Mouse (Mus musculus) myocyte (in vitro differentiated cells): Measurements from ENCODE around the gene Scrn3. TPM values are rescaled to one million over a fixed set of nuclear protein-coding genes. Genes with fewer than 3 reads are reported as not detected.
A peak's percentile ranks its signal among the peaks of the same experiment; 100 is the strongest.

Experiments used
- H3K27me3 ChIP-seq: one replicate; pipeline ENCODE4 v1.6.1; 2011; ENCODE audit not compliant: control insufficient read depth, insufficient read depth, insufficient read length
- H3K36me3 ChIP-seq: one replicate; pipeline ENCODE4 v1.6.1; 2011; ENCODE audit not compliant: control insufficient read depth, insufficient read depth
- H3K4me2 ChIP-seq: one replicate; pipeline ENCODE4 v1.6.1; 2011; ENCODE audit warnings: low read depth, control low read depth
- H3K4me3 ChIP-seq: one replicate; pipeline ENCODE4 v1.5.1; 2011; ENCODE audit warnings: mild to moderate bottlenecking, control low read depth, moderate library complexity
- H3K79me2 ChIP-seq: one replicate; pipeline ENCODE4 v1.6.1; 2011; ENCODE audit not compliant: control insufficient read depth, insufficient read depth
- H3ac ChIP-seq: one replicate; pipeline ENCODE4 v1.6.1; 2011; ENCODE audit not compliant: control insufficient read depth, insufficient read length
- CEBPB ChIP-seq: IDR thresholded peaks from 2 replicates; pipeline ENCODE4 v1.6.1; 2011; ENCODE audit warnings: mild to moderate bottlenecking, moderate library complexity; ENCODE audit not compliant: poor library complexity, insufficient read depth, severe bottlenecking
- E2F4 ChIP-seq: IDR thresholded peaks from one replicate; pipeline ENCODE4 v1.6.1; 2011; ENCODE audit warnings: mild to moderate bottlenecking, control low read depth, moderate library complexity; ENCODE audit not compliant: insufficient read depth
- MAX ChIP-seq: IDR thresholded peaks from one replicate; pipeline ENCODE4 v1.6.1; 2011; ENCODE audit warnings: low read depth, mild to moderate bottlenecking, control low read depth
- MYOD1 ChIP-seq, 3 experiments: IDR thresholded peaks; one replicate each; pipeline ENCODE4 v1.6.1; 2011; ENCODE audit warnings: control low read depth in 2 of 3, low read depth in 2 of 3, mild to moderate bottlenecking in 2 of 3, moderate library complexity in 1 of 3; ENCODE audit not compliant: insufficient read length in 2 of 3, control insufficient read depth in 1 of 3
- MYOG ChIP-seq, 3 experiments: IDR thresholded peaks; one replicate each; pipeline ENCODE4 v1.6.1; 2011; ENCODE audit warnings: control low read depth in 2 of 3, low read depth in 2 of 3, mild to moderate bottlenecking in 2 of 3; ENCODE audit not compliant: insufficient read length in 2 of 3, control insufficient read depth in 1 of 3, insufficient read depth in 1 of 3
- POLR2A ChIP-seq: IDR thresholded peaks from one replicate; pipeline ENCODE4 v1.6.1; 2011; ENCODE audit warnings: low read depth, mild to moderate bottlenecking, control low read depth, moderate library complexity; ENCODE audit not compliant: insufficient read length
- POLR2AphosphoS2 ChIP-seq: IDR thresholded peaks from one replicate; pipeline ENCODE4 v1.6.1; 2011; ENCODE audit warnings: low read depth, control low read depth; ENCODE audit not compliant: insufficient read length
- REST ChIP-seq: IDR thresholded peaks from one replicate; pipeline ENCODE4 v1.6.1; 2011; ENCODE audit warnings: mild to moderate bottlenecking, control low read depth, moderate library complexity; ENCODE audit not compliant: insufficient read depth, insufficient read length
- SRF ChIP-seq: IDR thresholded peaks from one replicate; pipeline ENCODE4 v1.6.1; 2011; ENCODE audit warnings: low read depth; ENCODE audit not compliant: control insufficient read depth, insufficient read length
- TCF12 ChIP-seq: IDR thresholded peaks from one replicate; pipeline ENCODE4 v1.6.1; 2011; ENCODE audit warnings: mild to moderate bottlenecking, control low read depth; ENCODE audit not compliant: poor library complexity, insufficient read depth, severe bottlenecking
- TCF3 ChIP-seq: IDR thresholded peaks from one replicate; pipeline ENCODE4 v1.6.1; 2011; ENCODE audit warnings: low read depth, control low read depth; ENCODE audit not compliant: insufficient read length
- USF1 ChIP-seq: IDR thresholded peaks from one replicate; pipeline ENCODE4 v1.6.1; 2011; ENCODE audit warnings: low read depth, mild to moderate bottlenecking, control low read depth, moderate library complexity
- polyA plus RNA-seq: library from polyadenylated mRNA; unstranded; fragments of >200 nt; fragmentation: generic; extraction: Trizol; gene quantifications from one replicate; pipeline ENCODE4 v1.2.1, GENCODE M21; 2012; ENCODE audit warnings: missing spikeins

The Scrn3 gene
- polyA plus RNA-seq, 1 experiment = 10.7 TPM

DNA sequence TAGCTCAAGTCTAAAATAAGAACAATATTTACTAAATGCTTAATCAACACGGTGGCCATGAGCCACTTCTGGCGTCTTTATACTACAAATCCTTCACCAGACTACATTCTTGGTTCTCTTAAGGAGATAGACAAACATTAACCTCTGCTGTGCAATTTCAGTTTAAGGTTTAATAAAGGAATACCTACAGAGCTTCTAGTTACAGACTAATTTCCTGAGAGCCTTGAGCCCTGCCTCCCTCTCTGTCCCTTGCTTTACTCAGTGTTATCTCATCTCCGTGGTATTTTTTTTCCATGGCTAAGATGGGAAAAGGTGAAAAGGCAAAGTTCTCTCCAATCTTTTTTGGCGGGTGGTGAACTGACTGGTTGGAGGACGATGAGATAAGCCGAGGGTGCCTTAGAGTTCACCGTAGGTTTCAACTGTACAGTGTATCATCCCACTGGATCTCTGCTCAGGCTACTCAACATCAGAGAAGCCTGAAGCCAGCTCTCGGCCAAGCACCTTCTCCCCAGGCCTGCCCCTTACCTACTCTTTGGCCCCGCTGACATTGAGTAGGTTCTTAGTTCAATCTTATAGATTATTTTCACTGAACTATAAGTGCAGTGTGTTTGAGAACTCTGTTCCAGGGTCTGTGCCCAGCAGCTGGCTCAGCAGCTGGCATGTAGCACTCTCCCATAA lies 68.0 kb downstream of the Scrn3 start:
- H3K4me2 ChIP-seq = no peak overlapping the region
- no peaks in the 10 kb centered on the region for H3K36me3 ChIP-seq
- no peaks in the 10 kb centered on the region for H3K79me2 ChIP-seq
- TF ChIP-seq USF1 = no peak
- no peak for TF ChIP-seq POLR2A
- TF ChIP-seq MAX = no peak
- no peak for TF ChIP-seq POLR2AphosphoS2
- TF ChIP-seq MYOD1 (IDR thresholded peaks at IDR 0.05; ENCODE audit: control insufficient read depth in 1 of 3, insufficient read length in 2 of 3, low read depth in 2 of 3) = no peak
- TF ChIP-seq REST = no peak
- no peak for TF ChIP-seq MYOG (IDR thresholded peaks at IDR 0.05; ENCODE audit: control insufficient read depth in 1 of 3, insufficient read depth in 1 of 3, insufficient read length in 2 of 3, low read depth in 2 of 3)
- TF ChIP-seq SRF = no peak
- no peak for TF ChIP-seq TCF3
- TF ChIP-seq TCF12 = no peak
- no peak for TF ChIP-seq E2F4
- no peak for TF ChIP-seq CEBPB
- no peak overlapping the region for H3ac ChIP-seq
- H3K27me3 ChIP-seq = no peaks in the 10 kb centered on the region
- H3K4me3 ChIP-seq = no peak overlapping the region

GRCm38 (mm10) chr2:73385172-73385571 lies 72.8 kb downstream of the Scrn3 start:
- no peak for TF ChIP-seq CEBPB
- TF ChIP-seq USF1 = no peak
- no peak for TF ChIP-seq TCF3
- Histone ChIP-seq H3K36me3 (no peaks in the 10 kb centered on the region), H3K4me2 (peak overlapping the region; percentile 98), H3ac (no peak overlapping the region), H3K79me2 (no peaks in the 10 kb centered on the region), H3K4me3 (peak overlapping the region; percentile 31), H3K27me3 (no peaks in the 10 kb centered on the region)

GRCm38 (mm10) chr2:73385641-73386355 lies 73.4 kb downstream of the Scrn3 start:
- Histone ChIP-seq H3ac (peak overlapping the region; percentile 7), H3K27me3 (no peaks in the 10 kb centered on the region)
- TF ChIP-seq TCF3 = no peak
- no peak for TF ChIP-seq POLR2AphosphoS2
- TF ChIP-seq TCF12 = no peak
- no peak for TF ChIP-seq MYOG (IDR thresholded peaks at IDR 0.05; ENCODE audit: control insufficient read depth in 1 of 3, insufficient read depth in 1 of 3, insufficient read length in 2 of 3, low read depth in 2 of 3)
- no peak for TF ChIP-seq MYOD1 (IDR thresholded peaks at IDR 0.05; ENCODE audit: control insufficient read depth in 1 of 3, insufficient read length in 2 of 3, low read depth in 2 of 3)
- no peak for TF ChIP-seq USF1
- no peak for TF ChIP-seq SRF
- no peak for TF ChIP-seq CEBPB
- TF ChIP-seq POLR2A = no peak
- no peak for TF ChIP-seq REST
- no peak for TF ChIP-seq MAX
- TF ChIP-seq E2F4 = no peak

GRCm38 (mm10) chr2:73386356-73387046 lies 74.1 kb downstream of the Scrn3 start, which contains the start of gene Gpr155:
Gene Gpr155, minus strand, starts transcription at chr2:73386572.
- peak within 1 kb of the TSS; percentile 31 for H3K4me3 ChIP-seq
- peak within 1 kb of the TSS; percentile 98 for H3K4me2 ChIP-seq
- no peaks in the 10 kb centered on the region for H3K27me3 ChIP-seq
- TF ChIP-seq MYOG (IDR thresholded peaks at IDR 0.05; ENCODE audit: control insufficient read depth in 1 of 3, insufficient read depth in 1 of 3, insufficient read length in 2 of 3, low read depth in 2 of 3) = peak in 1 of 3 experiments; percentile 15
- TF ChIP-seq POLR2A = peak; percentile 81
- TF ChIP-seq E2F4 = no peak
- TF ChIP-seq REST = no peak
- peak; percentile 84 for TF ChIP-seq POLR2AphosphoS2
- TF ChIP-seq SRF = no peak
- no peak for TF ChIP-seq USF1
- no peak for TF ChIP-seq MYOD1 (IDR thresholded peaks at IDR 0.05; ENCODE audit: control insufficient read depth in 1 of 3, insufficient read length in 2 of 3, low read depth in 2 of 3)
- no peak for TF ChIP-seq TCF12
- no peaks in the 10 kb centered on the region for H3K36me3 ChIP-seq
- peak within 1 kb of the TSS; percentile 7 for H3ac ChIP-seq
- no peaks in the 10 kb centered on the region for H3K79me2 ChIP-seq

More at GRCm38 (mm10) chr2:73385641-73386355, 73.4 kb downstream of the Scrn3 start:
- H3K79me2 ChIP-seq = no peaks in the 10 kb centered on the region
- peak overlapping the region; percentile 98 for H3K4me2 ChIP-seq
- no peaks in the 10 kb centered on the region for H3K36me3 ChIP-seq
- H3K4me3 ChIP-seq = peak overlapping the region; percentile 31

Other genes with a start within 250 kb of the Scrn3 start
- gene Ola1, start 93.7 kb upstream of the Scrn3 start, polyA plus RNA-seq = 46.0 TPM
- 0.02 TPM for gene Sp9, start 40.7 kb upstream of the Scrn3 start, polyA plus RNA-seq
- 6.6 TPM for gene Cir1, start 100 bp downstream of the Scrn3 start, polyA plus RNA-seq
- gene Gpr155, start 74.0 kb downstream of the Scrn3 start, polyA plus RNA-seq = 7.6 TPM
- 13.7 TPM for gene Wipf1, start 217.1 kb downstream of the Scrn3 start, polyA plus RNA-seq